ENCODE assay signal across 22 mouse cellular contexts in genomic region chr6:134510280-134510679, GRCm38 (mm10). TPM values are rescaled to one million over a fixed set of nuclear protein-coding genes. Genes with fewer than 3 reads are reported as not detected.
A peak's percentile ranks its signal among the peaks of the same experiment; 100 is the strongest.
DNase-seq lines count a peak whose midpoint lies in the region; ATAC-seq and TF ChIP-seq lines count a peak whose summit lies in the region.
"Had no signal": no experiment of that assay in that cellular context is flagged by ENCODE, and none has a peak within 500 bp of the region (broad histone marks: within the 10 kb centered on the region; RNA-seq: fewer than 3 reads in every experiment).

No protein-coding gene starts in this region.

- no peaks in the 10 kb centered on the region for H3K27me3 ChIP-seq in hindbrain, embryonic 13.5 days
- no peaks in the 10 kb centered on the region for H3K27me3 ChIP-seq in hindbrain, embryonic 10.5 days (ENCODE audit: insufficient read depth, poor library complexity, severe bottlenecking)
- H3K27me3 ChIP-seq in lung, embryonic 14.5 days (ENCODE audit: insufficient read depth, low read length), result no peaks in the 10 kb centered on the region
- H3K27me3 ChIP-seq in lung, postnatal 0 days (replicated peaks; ENCODE audit: insufficient read depth, low read length), result no peaks in the 10 kb centered on the region
- H3K27me3 ChIP-seq in hindbrain, embryonic 15.5 days, result no peaks in the 10 kb centered on the region
- H3K27me3 ChIP-seq: forebrain, embryonic 12.5 days; limb, embryonic 13.5 days had no signal

- DNase-seq in hindbrain, embryonic 10.5 days (ENCODE audit: low spot score), result no peak
- no peak for DNase-seq in lung, embryonic 14.5 days
- DNase-seq in lung, postnatal 0 days (ENCODE audit: low spot score), result no peak
- DNase-seq in Muller cell, postnatal 12 days (ENCODE audit: inconsistent ontology term), result peak; percentile 33
- DNase-seq in spleen, postnatal 10 days (ENCODE audit: low spot score in 2 of 2), result no peak
- DNase-seq in heart, adult 8-10 months (ENCODE audit: low spot score), result no peak
- DNase-seq: adrenal gland, postnatal 14 days; cerebellum, postnatal 10 days; heart, adult 18-20 months; heart, postnatal 4 days; layer of hippocampus, adult 9-11 months; lung, postnatal 10 days; midbrain, embryonic 14.5 days; right cerebral cortex, postnatal 14 days; spleen, adult 18-20 months had no signal

- H3K36me3 ChIP-seq in hindbrain, embryonic 13.5 days, result peaks cover 23% of the 10 kb centered on the region
- peaks cover 33% of the 10 kb centered on the region for H3K36me3 ChIP-seq in hindbrain, embryonic 10.5 days
- peaks cover 27% of the 10 kb centered on the region for H3K36me3 ChIP-seq in lung, embryonic 14.5 days (ENCODE audit: insufficient read depth)
- H3K36me3 ChIP-seq in lung, postnatal 0 days (ENCODE audit: insufficient read depth, low read length), result peaks cover 6% of the 10 kb centered on the region; the same call in 1 of the 2 replicates
- H3K36me3 ChIP-seq in hindbrain, embryonic 15.5 days, result peaks cover 12% of the 10 kb centered on the region

- TF ChIP-seq EP300 in lung, postnatal 0 days (IDR thresholded peaks at IDR 0.05), result no peak

- no peak overlapping the region for H3K4me3 ChIP-seq in hindbrain, embryonic 13.5 days
- H3K4me3 ChIP-seq in hindbrain, embryonic 10.5 days, result no peak overlapping the region
- H3K4me3 ChIP-seq in lung, embryonic 14.5 days (ENCODE audit: low read depth, low read length), result no peak overlapping the region
- no peak overlapping the region for H3K4me3 ChIP-seq in lung, postnatal 0 days (ENCODE audit: low read depth, low read length)
- H3K4me3 ChIP-seq in hindbrain, embryonic 15.5 days, result no peak overlapping the region
- H3K4me3 ChIP-seq: forebrain, embryonic 12.5 days; left cerebral cortex, adult 2 months; limb, embryonic 13.5 days had no signal

- H3K4me1 ChIP-seq in hindbrain, embryonic 13.5 days (replicated peaks), result peaks cover 26% of the 10 kb centered on the region
- peaks cover 16% of the 10 kb centered on the region for H3K4me1 ChIP-seq in hindbrain, embryonic 10.5 days (replicated peaks)
- H3K4me1 ChIP-seq in lung, embryonic 14.5 days (ENCODE audit: insufficient read depth), result peaks cover 12% of the 10 kb centered on the region; the same call in 1 of the 2 replicates
- no peaks in the 10 kb centered on the region; the same call in 1 of the 2 replicates for H3K4me1 ChIP-seq in lung, postnatal 0 days (ENCODE audit: insufficient read depth, low read depth, low read length)
- H3K4me1 ChIP-seq in hindbrain, embryonic 15.5 days (replicated peaks), result peaks cover 14% of the 10 kb centered on the region

- peak overlapping the region; percentile 60 for H3K27ac ChIP-seq in hindbrain, embryonic 13.5 days
- no peak overlapping the region for H3K27ac ChIP-seq in hindbrain, embryonic 10.5 days
- no peak overlapping the region for H3K27ac ChIP-seq in lung, embryonic 14.5 days (ENCODE audit: low read depth)
- no peak overlapping the region for H3K27ac ChIP-seq in lung, postnatal 0 days (ENCODE audit: low read length)
- H3K27ac ChIP-seq in hindbrain, embryonic 15.5 days (replicated peaks), result no peak overlapping the region
- H3K27ac ChIP-seq: forebrain, embryonic 12.5 days; left cerebral cortex, adult 2 months; limb, embryonic 13.5 days; liver, embryonic 14.5 days had no signal

- no peaks in the 10 kb centered on the region for H3K9me3 ChIP-seq in hindbrain, embryonic 13.5 days
- H3K9me3 ChIP-seq in hindbrain, embryonic 10.5 days, result no peaks in the 10 kb centered on the region
- no peaks in the 10 kb centered on the region for H3K9me3 ChIP-seq in lung, embryonic 14.5 days (ENCODE audit: low read depth, low read length)
- no peaks in the 10 kb centered on the region for H3K9me3 ChIP-seq in lung, postnatal 0 days (ENCODE audit: low read length)
- no peaks in the 10 kb centered on the region for H3K9me3 ChIP-seq in hindbrain, embryonic 15.5 days
- H3K9me3 ChIP-seq: forebrain, embryonic 12.5 days; limb, embryonic 13.5 days had no signal

- 0 out of 2 replicates have a peak overlapping the region, but pooled peaks have one; percentile 9 for H3K4me2 ChIP-seq in hindbrain, embryonic 13.5 days
- peak overlapping the region; percentile 29; the same call in 1 of the 2 replicates for H3K4me2 ChIP-seq in lung, embryonic 14.5 days
- H3K4me2 ChIP-seq in lung, postnatal 0 days (replicated peaks; ENCODE audit: low read depth, low read length), result no peak overlapping the region
- H3K4me2 ChIP-seq in hindbrain, embryonic 15.5 days, result 0 out of 2 replicates have a peak overlapping the region, but pooled peaks have one; percentile 15
- H3K4me2 ChIP-seq: forebrain, embryonic 12.5 days; limb, embryonic 13.5 days had no signal

- 57% methylated on average over 2 of the region's 2 CpGs for WGBS in hindbrain, embryonic 13.5 days
- 62% methylated on average over 2 of the region's 2 CpGs for WGBS in hindbrain, embryonic 10.5 days
- WGBS in lung, embryonic 14.5 days, result 45% methylated on average over 2 of the region's 2 CpGs
- 45% methylated on average over 2 of the region's 2 CpGs for WGBS in lung, postnatal 0 days
- WGBS in hindbrain, embryonic 15.5 days, result 47% methylated on average over 2 of the region's 2 CpGs

- H3K9ac ChIP-seq in hindbrain, embryonic 13.5 days, result no peak overlapping the region
- H3K9ac ChIP-seq in lung, embryonic 14.5 days, result no peak overlapping the region
- no peak overlapping the region for H3K9ac ChIP-seq in lung, postnatal 0 days (replicated peaks; ENCODE audit: low read depth)
- H3K9ac ChIP-seq in hindbrain, embryonic 15.5 days, result no peak overlapping the region
- H3K9ac ChIP-seq: forebrain, embryonic 12.5 days; limb, embryonic 13.5 days; liver, embryonic 14.5 days had no signal

- TF ChIP-seq CTCF in lung, embryonic 14.5 days (IDR thresholded peaks at IDR 0.05; ENCODE audit: low read depth), result no peak
- TF ChIP-seq CTCF in lung, postnatal 0 days (IDR thresholded peaks at IDR 0.05), result no peak

- ATAC-seq in hindbrain, embryonic 13.5 days (ENCODE audit: low FRiP score), result no peak
- ATAC-seq in lung, embryonic 14.5 days (ENCODE audit: insufficient read depth), result no peak
- no peak for ATAC-seq in lung, postnatal 0 days
- ATAC-seq in hindbrain, embryonic 15.5 days (ENCODE audit: low FRiP score, low read depth), result no peak
- ATAC-seq: activated CD4-positive, CD25-positive, alpha-beta regulatory T cell, adult 4 months had no signal

RNA-seq across cellular contexts. Expression of gene Lrp6, which starts 56.5 kb away (rescaled TPM):
- 20.6 and 22.3 TPM in 2 replicates for polyA plus RNA-seq in hindbrain, embryonic 13.5 days (2015; fragmentation: Nextera tagmentation; extraction: Ambion mirVana)
- 24.7 and 25.3 TPM in 2 replicates for polyA plus RNA-seq in hindbrain, embryonic 10.5 days (2016; fragmentation: Nextera tagmentation; extraction: Ambion mirVana)
- 34.0 and 35.8 TPM in 2 replicates for polyA plus RNA-seq in lung, embryonic 14.5 days (2014; fragmentation: Nextera tagmentation; extraction: Ambion mirVana)
- 17.0 and 18.7 TPM in 2 replicates for polyA plus RNA-seq in lung, postnatal 0 days (2015; fragmentation: Nextera tagmentation; extraction: Ambion mirVana)
- 16.4 and 16.8 TPM in 2 replicates for polyA plus RNA-seq in hindbrain, embryonic 15.5 days (2015; fragmentation: Nextera tagmentation; extraction: Ambion mirVana)
- total RNA-seq in heart, adult 8-10 months (2022), result 10 to 100 TPM; 43.5 to 48.0 (median 46.9) TPM
